ENCODE assay signal across 22 mouse cellular contexts in genomic region chr12:82089288-82089687, GRCm38 (mm10).
DNase-seq lines count a peak whose midpoint lies in the region; ATAC-seq and TF ChIP-seq lines count a peak whose summit lies in the region.
"Had no signal": no experiment of that assay in that cellular context is flagged by ENCODE, and none has a peak within 500 bp of the region (broad histone marks: within the 10 kb centered on the region; RNA-seq: fewer than 3 reads in every experiment).

No protein-coding gene starts in this region.

- DNase-seq in CD4-positive, CD25-positive, alpha-beta regulatory T cell, adult 2 months (ENCODE audit: low read depth, low spot score): peak; percentile 17
- DNase-seq in lung, embryonic 14.5 days: no peak
- no peak for DNase-seq in lung, postnatal 36 days
- peak; percentile 77 for DNase-seq in R1 (ENCODE audit: low read depth, low spot score)
- DNase-seq in testis, postnatal 14 days (ENCODE audit: low spot score): peak; percentile 21
- no peak for DNase-seq in left cerebral cortex, adult 2 months (ENCODE audit: extremely low spot score in 1 of 2, low spot score in 2 of 2)
- DNase-seq in heart, embryonic 10.5 days (ENCODE audit: low spot score): no peak
- DNase-seq: adrenal gland, postnatal 14 days; cerebellum, adult 18-20 months; cerebellum, postnatal 36 days; gastrocnemius, postnatal 25 days; heart, postnatal 10 days; kidney, adult 18-20 months; kidney, postnatal 10 days; lung, postnatal 14 days; right cerebral cortex, postnatal 14 days had no signal

- peaks cover 6% of the 10 kb centered on the region; the same call in 1 of the 2 replicates for H3K4me1 ChIP-seq in lung, embryonic 14.5 days (ENCODE audit: insufficient read depth)
- H3K4me1 ChIP-seq in heart, embryonic 10.5 days: peaks cover 12% of the 10 kb centered on the region
- H3K4me1 ChIP-seq: limb, embryonic 15.5 days had no signal

- H3K4me3 ChIP-seq in lung, embryonic 14.5 days (ENCODE audit: low read depth, low read length): no peak overlapping the region
- H3K4me3 ChIP-seq in left cerebral cortex, adult 2 months: no peak overlapping the region
- H3K4me3 ChIP-seq in heart, embryonic 10.5 days: no peak overlapping the region
- H3K4me3 ChIP-seq: forebrain, embryonic 13.5 days; hindbrain, embryonic 13.5 days; limb, embryonic 15.5 days; midbrain, embryonic 10.5 days had no signal

- no peaks in the 10 kb centered on the region for H3K9me3 ChIP-seq in lung, embryonic 14.5 days (ENCODE audit: low read depth, low read length)
- no peaks in the 10 kb centered on the region for H3K9me3 ChIP-seq in heart, embryonic 10.5 days
- H3K9me3 ChIP-seq: forebrain, embryonic 13.5 days; hindbrain, embryonic 13.5 days; limb, embryonic 15.5 days; midbrain, embryonic 10.5 days had no signal

- no peak for ATAC-seq in CD4-positive, CD25-positive, alpha-beta regulatory T cell, adult 4 months
- no peak for ATAC-seq in lung, embryonic 14.5 days (ENCODE audit: insufficient read depth)
- ATAC-seq: activated CD4-positive, CD25-positive, alpha-beta regulatory T cell, adult 4 months; forebrain, embryonic 13.5 days had no signal

- intact Hi-C loops in left cerebral cortex, adult 2 months (cut with DNase I): no loop called here

- peak; percentile 34 for TF ChIP-seq CTCF in lung, embryonic 14.5 days (IDR thresholded peaks at IDR 0.05; ENCODE audit: low read depth)
- no peak; the same call in none of the 2 replicates for TF ChIP-seq CTCF in left cerebral cortex, adult 2 months (IDR thresholded peaks at IDR 0.05)

- no peak overlapping the region for H3K27ac ChIP-seq in lung, embryonic 14.5 days (ENCODE audit: low read depth)
- no peak overlapping the region for H3K27ac ChIP-seq in left cerebral cortex, adult 2 months
- H3K27ac ChIP-seq in heart, embryonic 10.5 days: no peak overlapping the region
- H3K27ac ChIP-seq: forebrain, embryonic 13.5 days; hindbrain, embryonic 13.5 days; limb, embryonic 15.5 days; midbrain, embryonic 10.5 days had no signal

- 86% methylated on average over 6 of the region's 6 CpGs for WGBS in lung, embryonic 14.5 days
- WGBS in heart, embryonic 10.5 days: 81% methylated on average over 6 of the region's 6 CpGs

- no peak overlapping the region for H3K9ac ChIP-seq in lung, embryonic 14.5 days
- H3K9ac ChIP-seq: forebrain, embryonic 13.5 days; hindbrain, embryonic 13.5 days; limb, embryonic 15.5 days had no signal

- H3K4me2 ChIP-seq in lung, embryonic 14.5 days: no peak overlapping the region
- H3K4me2 ChIP-seq: forebrain, embryonic 13.5 days; hindbrain, embryonic 13.5 days; limb, embryonic 15.5 days had no signal

- H3K27me3 ChIP-seq in lung, embryonic 14.5 days (ENCODE audit: insufficient read depth, low read length): no peaks in the 10 kb centered on the region
- H3K27me3 ChIP-seq in heart, embryonic 10.5 days (ENCODE audit: insufficient read depth, poor library complexity, severe bottlenecking): no peaks in the 10 kb centered on the region
- H3K27me3 ChIP-seq: forebrain, embryonic 13.5 days; hindbrain, embryonic 13.5 days; limb, embryonic 15.5 days had no signal

- H3K36me3 ChIP-seq in lung, embryonic 14.5 days (ENCODE audit: insufficient read depth): no peaks in the 10 kb centered on the region
- no peaks in the 10 kb centered on the region for H3K36me3 ChIP-seq in heart, embryonic 10.5 days
- H3K36me3 ChIP-seq: hindbrain, embryonic 13.5 days; limb, embryonic 15.5 days; midbrain, embryonic 10.5 days had no signal

Comparison
In these comparisons a context has a peak if more than half of its experiments do, and no peak if none do; other contexts are left out.
1. DNase-seq: peak in CD4-positive, CD25-positive, alpha-beta regulatory T cell, adult 2 months (single experiment), R1 (single experiment) and testis, postnatal 14 days (single experiment); none in lung, embryonic 14.5 days (single experiment), lung, postnatal 36 days (single experiment), left cerebral cortex, adult 2 months (0 of 2) and heart, embryonic 10.5 days (single experiment).